Mouse (Mus musculus): Measurements from ENCODE around the gene Tulp3.

DNA sequence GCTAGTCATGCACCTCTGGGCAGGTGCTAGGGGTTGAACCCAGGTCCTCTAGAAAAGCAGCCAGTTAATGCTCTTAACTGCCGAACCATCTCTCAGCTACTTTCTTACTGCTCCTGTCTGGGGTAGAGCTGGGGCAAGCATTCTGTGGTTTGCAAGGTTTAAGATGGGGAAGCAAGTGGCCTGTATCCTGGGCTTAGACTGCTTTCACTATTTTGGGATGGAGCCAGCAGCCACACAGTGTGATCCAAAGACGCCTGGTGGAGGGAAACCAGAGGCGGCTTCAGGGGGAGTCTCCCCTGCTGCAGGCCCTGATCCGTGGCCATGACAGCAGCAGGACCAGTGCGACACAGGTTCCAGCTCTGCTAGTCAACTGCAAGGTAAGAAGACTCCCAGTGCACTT, 49.1 kb upstream of the Tulp3 start:
- TF ChIP-seq CTCF (IDR thresholded peaks at IDR 0.05; ENCODE audit: low read depth, low read length) = no peak
- TF ChIP-seq POLR2A (IDR thresholded peaks at IDR 0.05; ENCODE audit: borderline replicate concordance, low read depth, low read length) = no peak

Measured in bone marrow macrophage, adult 2 months (primary cell).